Mouse (Mus musculus) CD8-positive naive resting alpha-beta T cell, adult 2 months (primary cell): Measurements from ENCODE around the gene Pebp1.

Source experiments
- DNase-seq, 2 experiments: peaks; one replicate each; pipeline ENCODE4 v3.0.0; 2022; ENCODE audit warnings: low read depth in 2 of 2, low spot score in 2 of 2

Gene Pebp1

DNA sequence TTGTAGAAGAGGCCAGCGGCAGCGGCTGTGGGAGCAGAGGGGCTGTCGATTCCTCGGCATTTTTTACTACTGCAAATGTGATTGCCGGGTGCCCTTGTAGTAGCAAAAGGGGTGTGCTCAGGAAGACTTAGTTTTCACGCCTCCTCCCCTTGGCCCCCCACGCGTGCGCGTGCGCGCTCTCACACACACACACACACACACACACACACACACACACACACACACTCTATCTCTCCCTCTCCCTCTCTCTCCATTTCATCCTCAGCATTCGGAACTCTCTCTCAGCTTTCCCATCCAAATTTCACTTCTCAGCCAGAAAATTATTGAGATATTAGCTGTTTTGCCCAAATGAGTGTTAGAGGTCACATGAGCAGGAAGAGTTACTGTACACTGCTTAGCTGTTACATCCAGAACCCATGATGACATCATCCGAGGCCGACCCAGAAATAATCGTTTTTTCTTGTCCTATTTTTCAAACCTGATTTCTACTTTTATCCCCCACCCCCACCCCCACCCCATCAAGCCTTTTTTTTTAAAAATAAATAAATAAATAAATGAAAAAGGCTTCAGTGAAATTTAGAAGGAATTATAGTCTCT is 45.4 kb downstream of the Pebp1 start:
- DNase-seq = no peak

- DNase-seq = no peak
These were observed 46.6 kb downstream of the Pebp1 start for GRCm38 (mm10) chr5:117240761-117241322.

DNA sequence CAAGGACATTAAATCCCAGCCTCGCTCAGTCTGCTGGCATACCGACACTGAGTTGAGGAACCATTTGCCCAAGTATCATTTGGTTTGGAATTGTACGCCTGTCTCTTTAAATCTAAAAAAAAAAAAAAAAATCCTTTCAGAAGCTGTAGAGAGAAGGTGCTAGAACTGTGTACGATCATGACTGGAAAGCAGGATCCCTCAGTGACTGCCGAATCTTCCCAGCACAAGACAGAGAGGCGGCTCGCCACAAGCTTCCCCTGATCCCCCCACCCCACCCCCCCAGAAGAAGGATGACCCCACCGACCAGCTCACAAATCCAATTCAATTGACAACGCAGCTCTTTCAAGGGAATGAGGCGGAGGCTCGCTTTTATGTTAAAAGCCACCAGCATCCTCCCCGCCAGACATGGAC is 47.1 kb downstream of the Pebp1 start:
- DNase-seq = no peak

GRCm38 (mm10) chr5:117239106-117239505 is 48.3 kb downstream of the Pebp1 start:
- DNase-seq = no peak

GRCm38 (mm10) chr5:117236540-117236939 is 50.9 kb downstream of the Pebp1 start:
- no peak for DNase-seq
